Mouse (Mus musculus) stomach, postnatal 0 days (tissue): ENCODE data around the gene Senp1. TPM values are rescaled to one million over a fixed set of nuclear protein-coding genes. Genes with fewer than 3 reads are reported as not detected.
A peak's percentile ranks its signal among the peaks of the same experiment; 100 is the strongest.

ENCODE experiments used
- ATAC-seq: fragments of 200-750 bp; cut with Nextera tagmentation; 2 replicates; pipeline ENCODE4 v1.8.0; 2017; ENCODE audit not compliant: low FRiP score, low TSS enrichment
- DNase-seq: peaks from one replicate; pipeline ENCODE4 v3.0.0-alpha.2; 2016; ENCODE audit warnings: low spot score
- H3K27ac ChIP-seq: fragments of 300-500 bp; sonication (generic); replicated peaks from 2 replicates; pipeline ENCODE4 v1.5.1; 2014; ENCODE audit warnings: mild to moderate bottlenecking, control low read depth
- H3K27me3 ChIP-seq: fragments of 300-500 bp; sonication (generic); 2 replicates; pipeline ENCODE4 v1.6.1; 2014; ENCODE audit warnings: low read length; ENCODE audit not compliant: control insufficient read depth, insufficient read depth
- H3K36me3 ChIP-seq: fragments of 300-500 bp; sonication (generic); 2 replicates; pipeline ENCODE4 v1.6.1; 2014; ENCODE audit warnings: low read length, mixed read lengths; ENCODE audit not compliant: control insufficient read depth, insufficient read depth
- H3K4me1 ChIP-seq: fragments of 300-500 bp; sonication (generic); replicated peaks from 2 replicates; pipeline ENCODE4 v1.6.1; 2014; ENCODE audit warnings: antibody characterized with exemption; ENCODE audit not compliant: control insufficient read depth, insufficient read depth
- H3K4me2 ChIP-seq: fragments of 300-500 bp; sonication (generic); replicated peaks from 2 replicates; pipeline ENCODE4 v1.6.1; 2014; ENCODE audit warnings: low read depth, mild to moderate bottlenecking, control low read depth, moderate library complexity
- H3K4me3 ChIP-seq: fragments of 300-500 bp; sonication (generic); 2 replicates; pipeline ENCODE4 v1.5.1; 2014; ENCODE audit warnings: low read depth, low read length, control low read depth
- H3K9ac ChIP-seq: fragments of 300-500 bp; sonication (generic); 2 replicates; pipeline ENCODE4 v1.6.1; 2014; ENCODE audit warnings: mild to moderate bottlenecking, low read length, control low read depth, mixed read lengths
- H3K9me3 ChIP-seq: fragments of 300-500 bp; sonication (generic); 2 replicates; pipeline ENCODE4 v1.6.1; 2016; ENCODE audit warnings: low read length; ENCODE audit not compliant: control insufficient read depth
- CTCF ChIP-seq: IDR thresholded peaks from 2 replicates; pipeline ENCODE4 v1.5.1; 2016; ENCODE audit warnings: antibody characterized with exemption, low read depth, mild to moderate bottlenecking, moderate library complexity
- EP300 ChIP-seq: optimal IDR thresholded peaks from 2 replicates; pipeline ENCODE3; 2016; ENCODE audit warnings: antibody characterized with exemption
- WGBS: fragments of 180-500 bp; shearing (Covaris S2); extraction: QIAGEN DNeasy Blood & Tissue Kit; methylation state at CpG from one replicate; pipeline ENCODE4 v1.1.7; 2014; 5-methylcytosine and 5-hydroxymethylcytosine counted together
- polyA plus RNA-seq: library from polyadenylated mRNA; unstranded; fragments of >200 nt; fragmentation: Nextera tagmentation; extraction: Ambion mirVana; gene quantifications from 2 replicates; pipeline ENCODE4 v1.2.1, GENCODE M21; 2015

The Senp1 gene
- polyA plus RNA-seq, 1 experiment from 2014 or later = 10.0 TPM

DNA sequence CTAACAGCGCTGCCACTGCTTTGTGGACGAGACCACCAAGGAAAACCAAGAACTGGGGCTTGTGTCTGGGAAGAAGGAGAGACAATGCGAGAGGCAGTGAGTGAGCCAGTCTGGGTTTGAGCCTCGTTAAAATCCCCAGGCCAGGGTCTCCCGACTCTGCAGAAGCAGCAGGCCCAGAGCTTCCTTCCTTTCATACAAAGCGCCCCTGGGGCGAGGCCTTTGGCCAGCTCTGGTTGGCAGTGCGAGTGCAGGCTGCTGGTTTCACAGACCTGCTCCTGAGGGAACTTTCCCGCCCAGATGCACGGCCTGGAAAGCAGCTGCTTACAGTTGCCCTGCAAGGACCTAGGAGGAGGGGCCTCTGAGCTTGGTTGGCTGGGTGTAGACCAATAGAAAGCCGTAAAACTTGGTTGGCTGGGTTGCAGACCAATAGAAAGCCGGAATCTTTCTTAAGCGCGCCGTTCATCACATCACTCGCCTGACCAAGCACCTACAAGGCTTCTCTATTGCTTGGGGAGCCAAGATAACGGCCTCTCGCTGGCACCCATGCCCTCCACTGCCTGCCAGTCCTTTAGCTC is 100.7 kb downstream of the Senp1 start:
- Histone ChIP-seq H3K27ac (0 out of 2 replicates have a peak overlapping the region, but pooled peaks have one; percentile 35), H3K4me2 (peak overlapping the region; percentile 42), H3K4me3 (no peak overlapping the region), H3K27me3 (no peaks in the 10 kb centered on the region), H3K4me1 (no peaks in the 10 kb centered on the region), H3K9ac (peak overlapping the region; percentile 45; the same call in 1 of the 2 replicates), H3K9me3 (no peaks in the 10 kb centered on the region), H3K36me3 (no peaks in the 10 kb centered on the region)
- peak; percentile 94 for ATAC-seq
- WGBS = 10% methylated on average over 18 of the region's 18 CpGs
- TF ChIP-seq CTCF = no peak
- TF ChIP-seq EP300 = no peak
- DNase-seq = peak; percentile 79

DNA sequence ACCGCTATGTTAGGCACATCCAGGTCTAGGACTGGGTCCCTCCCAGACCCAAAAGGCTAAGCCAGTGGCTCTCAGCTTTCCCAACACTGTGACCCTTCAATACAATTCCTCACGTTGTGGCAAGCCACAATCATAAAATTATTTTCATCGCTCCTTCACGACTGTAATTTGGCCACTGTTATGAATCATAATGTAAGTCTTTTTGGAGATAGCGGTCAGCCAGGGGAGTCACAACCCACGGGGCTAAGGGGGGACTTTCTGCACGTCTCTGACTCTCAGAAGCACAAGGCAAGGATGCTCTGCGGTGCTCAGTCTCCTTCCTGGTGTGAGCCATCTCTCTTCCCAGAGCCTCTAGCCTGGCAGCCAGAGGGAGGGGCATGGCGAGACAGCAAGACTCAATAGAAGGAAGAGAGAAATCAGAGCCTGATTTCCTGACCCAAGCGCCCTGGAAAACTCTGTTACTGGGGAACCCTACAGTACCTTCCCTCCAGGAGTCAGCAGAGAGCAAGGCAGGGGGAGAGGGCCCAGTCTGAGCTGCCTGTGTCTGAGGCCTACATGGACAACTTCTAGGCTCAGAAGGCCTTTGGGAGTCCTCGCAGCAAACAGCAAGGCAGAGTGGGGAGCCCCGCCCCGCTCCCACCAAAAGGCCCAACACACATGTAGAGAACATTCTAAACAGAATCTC is 101.4 kb downstream of the Senp1 start:
- Histone ChIP-seq H3K9ac (peak overlapping the region; percentile 45; the same call in 1 of the 2 replicates), H3K9me3 (no peaks in the 10 kb centered on the region), H3K27ac (0 out of 2 replicates have a peak overlapping the region, but pooled peaks have one; percentile 35), H3K4me2 (peak overlapping the region; percentile 42; the same call in 1 of the 2 replicates), H3K36me3 (no peaks in the 10 kb centered on the region), H3K4me3 (no peak overlapping the region), H3K27me3 (no peaks in the 10 kb centered on the region), H3K4me1 (no peaks in the 10 kb centered on the region)
- DNase-seq (no peak), ATAC-seq (no peak)
- TF ChIP-seq CTCF = peak; percentile 56
- TF ChIP-seq EP300 = no peak
- WGBS = 60% methylated on average over 13 of the region's 13 CpGs

GRCm38 (mm10) chr15:97991285-97991895 is 102.2 kb downstream of the Senp1 start:
- TF ChIP-seq EP300 = no peak
- TF ChIP-seq CTCF = no peak
- Histone ChIP-seq H3K27me3 (no peaks in the 10 kb centered on the region), H3K9ac (no peak overlapping the region), H3K4me3 (no peak overlapping the region), H3K27ac (no peak overlapping the region), H3K4me2 (no peak overlapping the region), H3K36me3 (no peaks in the 10 kb centered on the region), H3K4me1 (no peaks in the 10 kb centered on the region), H3K9me3 (no peaks in the 10 kb centered on the region)
- no peak for ATAC-seq
- WGBS = 53% methylated on average over 12 of the region's 12 CpGs
- DNase-seq = no peak

GRCm38 (mm10) chr15:97990721-97991120 is 102.8 kb downstream of the Senp1 start:
- Histone ChIP-seq H3K9ac (no peak overlapping the region), H3K4me2 (no peak overlapping the region), H3K9me3 (no peaks in the 10 kb centered on the region), H3K4me3 (no peak overlapping the region), H3K27me3 (no peaks in the 10 kb centered on the region), H3K27ac (no peak overlapping the region), H3K4me1 (no peaks in the 10 kb centered on the region), H3K36me3 (no peaks in the 10 kb centered on the region)
- DNase-seq = no peak
- 44% methylated on average over 4 of the region's 4 CpGs for WGBS
- no peak for ATAC-seq
- TF ChIP-seq EP300 (no peak), CTCF (no peak)

- Histone ChIP-seq H3K27ac (no peak overlapping the region), H3K4me3 (no peak overlapping the region), H3K36me3 (no peaks in the 10 kb centered on the region), H3K9me3 (no peaks in the 10 kb centered on the region), H3K27me3 (no peaks in the 10 kb centered on the region), H3K9ac (no peak overlapping the region), H3K4me1 (no peaks in the 10 kb centered on the region), H3K4me2 (no peak overlapping the region)
- DNase-seq (no peak), ATAC-seq (no peak)
- WGBS = 16% methylated on average over 6 of the region's 6 CpGs
- TF ChIP-seq EP300 (no peak), CTCF (no peak)
These were observed 103.4 kb downstream of the Senp1 start for GRCm38 (mm10) chr15:97990124-97990523.

DNA sequence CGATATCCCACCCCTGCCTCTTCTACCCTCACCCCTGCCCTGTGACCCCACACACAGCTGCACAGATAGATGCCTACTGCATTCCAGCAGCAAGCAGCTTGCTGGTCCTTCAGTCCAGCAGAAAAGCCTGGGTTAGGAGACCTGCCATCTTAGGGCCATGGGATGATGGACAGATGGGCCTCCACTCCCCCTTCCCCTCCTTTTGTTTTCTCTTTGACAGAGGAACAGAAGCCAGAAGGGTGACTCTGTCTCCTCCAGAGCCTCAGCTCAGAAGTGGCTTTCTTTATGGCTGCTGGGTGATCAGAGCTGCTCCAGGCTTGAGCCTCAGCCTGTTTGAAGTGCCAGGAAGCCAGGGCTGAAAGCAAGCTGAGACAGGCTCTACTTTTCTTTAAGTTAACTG is 104.0 kb downstream of the Senp1 start:
- ATAC-seq (no peak), DNase-seq (no peak)
- Histone ChIP-seq H3K27ac (no peak overlapping the region), H3K4me1 (no peaks in the 10 kb centered on the region), H3K9ac (no peak overlapping the region), H3K27me3 (no peaks in the 10 kb centered on the region), H3K4me2 (no peak overlapping the region), H3K4me3 (no peak overlapping the region), H3K9me3 (no peaks in the 10 kb centered on the region), H3K36me3 (no peaks in the 10 kb centered on the region)
- 53% methylated on average over 1 of the region's 1 CpGs for WGBS
- TF ChIP-seq EP300 = no peak
- no peak for TF ChIP-seq CTCF

Other genes starting within 250 kb of the Senp1 start
- gene Hdac7, start 249.2 kb downstream of the Senp1 start, polyA plus RNA-seq = 8.0 and 9.4 TPM in 2 replicates
- gene Vdr, start 183.1 kb downstream of the Senp1 start, polyA plus RNA-seq = 1.4 and 1.5 TPM in 2 replicates
- gene Tmem106c, start 129.5 kb downstream of the Senp1 start, polyA plus RNA-seq = 33.1 and 39.8 TPM in 2 replicates
- 0.05 and 0.21 TPM in 2 replicates for gene Col2a1, start 89.0 kb downstream of the Senp1 start, polyA plus RNA-seq
- 15.5 and 16.7 TPM in 2 replicates for gene Pfkm, start 1.2 kb downstream of the Senp1 start, polyA plus RNA-seq
- gene Asb8, start 71.9 kb upstream of the Senp1 start, polyA plus RNA-seq = 31.3 and 31.9 TPM in 2 replicates
- 0.92 and 0.95 TPM in 2 replicates for gene Ccdc184, start 73.4 kb upstream of the Senp1 start, polyA plus RNA-seq
- not detected in 2 replicates for gene Olfr288, start 101.8 kb upstream of the Senp1 start, polyA plus RNA-seq
- gene Gm44579, start 127.2 kb upstream of the Senp1 start, polyA plus RNA-seq = not detected in 2 replicates
- gene Olfr287, start 127.3 kb upstream of the Senp1 start, polyA plus RNA-seq = not detected in 2 replicates
- not detected in 2 replicates for gene Olfr286, start 140.7 kb upstream of the Senp1 start, polyA plus RNA-seq
- gene H1fnt, start 163.5 kb upstream of the Senp1 start, polyA plus RNA-seq = not detected in 2 replicates
- 0.22 and 0.30 TPM in 2 replicates for gene Zfp641, start 202.4 kb upstream of the Senp1 start, polyA plus RNA-seq
- gene Olfr285, start 223.6 kb upstream of the Senp1 start, polyA plus RNA-seq = not detected in 2 replicates
- gene Olfr284, start 247.2 kb upstream of the Senp1 start, polyA plus RNA-seq = not detected in 2 replicates